Mouse (Mus musculus) retina, postnatal 7 days (tissue): Measurements from ENCODE around the gene Galnt18.

ENCODE experiments used
- DNase-seq: peaks from one replicate; pipeline ENCODE4 v3.0.0-alpha.2; 2012; ENCODE audit warnings: low read depth, low spot score

Galnt18 gene

DNA sequence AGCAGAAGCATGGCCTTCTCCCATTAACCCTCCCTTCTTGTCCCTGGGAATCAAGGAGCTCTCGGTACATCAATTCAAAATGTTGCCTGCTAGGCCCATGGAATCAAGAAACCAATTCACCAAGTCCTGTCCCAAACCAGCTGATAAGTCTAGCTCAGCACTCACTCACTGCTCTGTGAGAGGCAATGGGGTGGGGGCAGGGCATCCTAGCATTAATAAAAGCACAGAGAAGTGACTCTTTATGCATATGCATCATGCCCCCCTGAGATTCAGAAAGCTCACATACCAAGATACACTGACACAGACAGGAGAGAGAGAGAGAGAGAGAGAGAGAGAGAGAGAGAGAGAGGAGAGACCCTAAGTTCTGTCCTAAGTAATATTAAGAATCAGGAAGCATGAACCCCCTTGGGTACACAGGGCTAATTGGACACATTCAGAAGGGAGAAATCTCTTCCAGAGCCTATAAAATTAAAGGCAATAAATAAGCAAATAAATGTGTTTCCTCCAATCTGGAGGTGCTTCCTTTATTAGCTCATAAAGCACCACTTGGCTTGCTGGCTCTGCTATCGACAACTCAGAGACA lies 141.8 kb downstream of the Galnt18 start:
- no peak for DNase-seq

DNA sequence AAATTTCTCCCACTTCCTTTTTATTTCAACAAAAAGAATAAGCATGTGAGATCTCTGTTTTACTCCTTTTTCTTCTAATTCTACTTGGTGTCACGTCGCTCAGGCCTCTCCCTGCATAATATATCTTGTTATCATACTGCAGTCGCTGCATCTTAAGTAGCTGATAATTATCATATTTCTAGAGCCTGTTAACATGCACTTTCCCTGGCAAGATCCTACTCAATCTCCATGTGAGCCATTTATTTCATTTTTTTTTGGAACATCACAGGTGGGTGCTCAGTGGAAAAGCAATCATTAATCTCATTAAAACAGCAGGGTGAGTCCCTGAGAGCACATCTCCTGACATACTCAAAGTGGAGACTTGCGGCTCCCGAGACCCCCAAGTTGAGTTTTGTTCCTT lies 143.3 kb downstream of the Galnt18 start:
- no peak for DNase-seq

- no peak for DNase-seq
Measured at GRCm38 (mm10) chr7:111631265-111631664, 148.5 kb downstream of the Galnt18 start.

DNA sequence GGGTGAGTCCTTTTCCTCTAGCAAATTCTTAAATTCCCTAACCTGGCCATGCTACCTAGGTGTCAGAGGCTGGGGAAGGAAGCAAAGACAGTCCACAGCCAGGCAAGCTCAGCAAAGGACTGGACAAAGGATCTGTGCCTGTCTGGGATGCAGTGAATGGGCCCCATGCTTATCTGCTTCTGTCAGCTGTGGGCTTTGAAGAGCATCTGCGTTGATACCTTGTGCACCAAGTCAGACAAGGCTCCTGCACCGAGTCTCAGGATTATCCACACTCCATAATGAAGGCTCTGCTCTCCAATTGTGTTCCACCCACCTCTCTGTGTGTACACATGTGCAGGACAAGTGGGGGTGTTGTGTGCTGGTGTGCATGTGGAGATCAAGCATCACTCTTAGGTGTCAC lies 153.5 kb downstream of the Galnt18 start:
- DNase-seq, result no peak

DNA sequence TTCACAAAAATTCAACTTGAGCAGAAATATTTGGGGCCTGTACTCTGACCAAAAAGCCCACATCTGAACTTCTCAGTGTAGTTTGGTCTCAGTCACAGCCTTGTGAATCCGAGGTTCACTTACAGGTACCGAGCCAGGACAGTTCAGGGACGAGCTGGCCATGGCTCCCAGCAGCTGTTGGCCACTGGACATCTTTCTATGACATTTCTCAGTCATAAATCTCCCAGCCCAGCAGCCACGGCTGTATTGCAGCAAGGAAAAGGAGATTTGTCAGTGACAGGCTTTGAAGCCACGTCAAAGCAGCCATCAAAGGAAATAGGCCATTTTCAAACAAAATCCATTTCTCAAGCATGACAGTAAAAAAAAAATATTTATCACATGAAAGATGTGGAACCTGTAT lies 154.0 kb downstream of the Galnt18 start:
- no peak for DNase-seq

GRCm38 (mm10) chr7:111616231-111616937 lies 163.4 kb downstream of the Galnt18 start:
- DNase-seq, result no peak

DNA sequence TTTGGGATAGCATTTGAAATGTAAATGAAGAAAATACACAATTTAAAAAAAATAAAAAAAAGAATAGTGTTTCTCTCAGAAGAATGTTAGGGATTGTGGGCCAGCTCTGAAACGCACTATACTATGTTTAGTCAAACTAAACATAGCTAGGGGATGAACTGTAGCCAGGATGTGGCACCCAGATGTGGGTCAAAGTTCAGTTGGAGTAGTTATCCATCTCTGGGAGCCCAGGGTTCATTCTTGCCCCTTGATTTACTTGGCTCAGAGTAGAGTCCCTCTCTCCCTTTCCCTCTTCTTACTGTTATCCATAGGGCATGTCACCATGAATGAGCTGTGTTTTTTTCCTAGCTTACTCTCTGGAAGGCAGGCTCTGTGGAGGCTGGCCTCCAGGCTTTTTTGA lies 165.3 kb downstream of the Galnt18 start:
- no peak for DNase-seq

- no peak for DNase-seq
Measured at GRCm38 (mm10) chr7:111607476-111607875, 172.3 kb downstream of the Galnt18 start.

DNA sequence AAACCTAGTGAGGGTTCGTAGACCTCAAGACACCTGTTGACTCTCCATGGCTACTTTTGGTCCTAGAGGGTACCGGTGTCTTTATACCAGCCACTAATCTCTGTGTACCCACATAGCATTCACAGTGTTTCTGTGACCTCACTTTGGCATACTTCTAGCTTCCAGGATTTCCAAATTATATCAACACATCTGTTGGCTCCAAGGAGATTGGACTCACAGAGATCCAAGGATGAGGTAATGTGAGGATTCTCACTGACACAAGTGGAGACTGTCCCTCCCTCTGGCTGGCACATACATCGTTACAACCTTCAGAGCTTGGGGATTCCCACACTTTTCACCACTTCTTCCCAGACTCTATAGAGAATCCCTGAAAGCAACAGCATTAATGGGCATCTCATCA lies 173.7 kb downstream of the Galnt18 start:
- no peak for DNase-seq

DNA sequence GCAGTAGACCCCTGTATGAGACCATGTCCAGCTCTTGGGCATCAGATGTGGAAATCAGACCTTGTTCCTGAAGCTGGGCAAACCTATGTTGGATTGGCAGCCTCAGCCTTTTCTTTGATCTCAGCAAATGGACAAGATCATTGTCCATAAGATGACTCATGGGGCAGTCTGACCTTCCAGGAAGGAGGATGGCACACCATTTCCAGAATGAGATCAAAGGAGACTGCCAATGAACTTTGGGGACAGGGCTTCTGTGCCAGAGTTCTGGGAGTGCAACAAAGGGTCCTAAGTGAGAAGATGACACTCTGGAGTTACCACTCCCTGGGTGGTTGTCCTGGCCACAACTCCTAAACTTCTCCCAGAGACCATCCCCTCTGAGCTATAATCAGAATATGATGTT lies 174.1 kb downstream of the Galnt18 start:
- no peak for DNase-seq

DNA sequence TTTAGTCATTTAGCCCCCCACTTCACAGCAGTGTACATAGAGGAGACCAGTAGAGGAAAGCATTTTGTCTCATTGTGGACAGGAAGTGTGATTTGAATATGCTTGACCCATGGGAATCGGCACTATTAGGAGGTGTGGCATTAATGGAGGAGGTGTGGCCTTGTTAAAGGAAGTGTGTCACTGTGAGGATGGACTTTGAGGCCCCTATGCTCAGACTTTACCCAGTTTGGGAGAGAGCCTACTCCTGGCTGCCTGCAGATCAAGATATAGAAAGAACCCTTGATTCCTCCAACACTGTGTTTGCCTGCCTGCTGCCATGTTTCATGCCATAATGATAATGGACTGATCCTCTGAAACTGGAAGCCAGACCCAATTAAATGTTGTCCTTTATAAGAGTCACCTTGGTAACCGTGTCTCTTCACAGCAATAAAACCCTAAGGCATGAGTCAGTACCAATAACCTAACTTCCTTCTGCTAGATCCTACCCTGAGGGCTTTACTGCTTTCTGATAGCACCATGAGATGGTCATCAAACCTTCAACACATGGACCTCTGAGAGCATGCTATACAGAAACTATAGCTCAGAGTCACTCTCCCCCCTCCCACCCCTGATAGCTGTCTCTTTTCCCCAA lies 175.1 kb downstream of the Galnt18 start:
- DNase-seq, result no peak

GRCm38 (mm10) chr7:111603186-111603585 lies 176.6 kb downstream of the Galnt18 start:
- no peak for DNase-seq

DNA sequence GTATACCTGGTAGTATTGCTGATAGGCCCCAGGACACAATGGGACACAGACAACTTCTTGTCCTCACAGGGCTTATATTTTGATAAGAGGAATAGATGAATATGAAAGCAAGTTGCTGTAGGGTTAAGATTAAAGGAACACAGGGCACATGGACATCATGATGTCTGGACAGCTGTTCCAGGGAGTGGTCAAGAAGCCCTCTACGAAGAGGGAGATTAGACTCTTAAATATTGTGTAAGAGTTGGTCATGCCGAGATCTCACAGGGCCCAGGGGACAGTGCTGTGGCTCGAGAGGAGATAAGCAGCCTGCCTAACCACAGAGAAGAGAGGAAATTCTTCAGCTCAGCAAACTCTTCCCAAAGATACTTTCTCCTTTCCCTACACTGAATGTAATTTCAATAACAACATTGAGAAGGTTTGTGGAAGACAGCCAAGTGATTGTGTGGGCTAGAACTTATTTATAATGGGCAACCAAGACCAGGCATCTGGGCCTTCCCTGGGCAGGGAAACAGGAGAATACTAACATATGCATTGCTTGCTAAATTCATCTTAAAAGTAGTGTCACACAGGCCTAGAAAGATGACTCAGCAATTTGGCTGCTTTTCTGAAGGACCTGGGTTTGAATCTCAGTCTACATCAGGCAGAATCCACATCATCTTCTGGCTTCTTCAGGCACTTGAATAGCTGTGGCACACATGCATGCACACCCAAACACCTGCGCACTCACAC lies 178.3 kb downstream of the Galnt18 start:
- DNase-seq, result no peak

DNA sequence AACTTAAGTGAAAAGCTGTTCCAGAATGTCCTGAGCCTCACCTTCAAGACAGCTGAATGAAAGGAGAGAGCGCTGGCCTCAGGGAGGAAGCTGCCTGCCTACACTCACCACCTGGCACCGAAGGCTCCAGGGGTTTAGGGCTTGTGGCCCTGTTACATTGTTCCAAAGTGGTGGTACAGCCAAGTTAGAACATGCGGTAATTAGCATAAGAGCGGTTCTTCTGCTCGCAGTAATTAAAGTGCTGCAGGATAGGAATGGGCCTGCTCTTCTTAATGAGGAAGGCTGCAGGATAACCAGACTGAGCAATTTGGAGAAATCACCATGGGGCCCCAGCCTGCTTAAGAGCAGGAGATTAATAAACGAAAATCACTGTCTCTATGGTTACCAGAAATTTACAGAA lies 179.0 kb downstream of the Galnt18 start:
- DNase-seq, result no peak

DNA sequence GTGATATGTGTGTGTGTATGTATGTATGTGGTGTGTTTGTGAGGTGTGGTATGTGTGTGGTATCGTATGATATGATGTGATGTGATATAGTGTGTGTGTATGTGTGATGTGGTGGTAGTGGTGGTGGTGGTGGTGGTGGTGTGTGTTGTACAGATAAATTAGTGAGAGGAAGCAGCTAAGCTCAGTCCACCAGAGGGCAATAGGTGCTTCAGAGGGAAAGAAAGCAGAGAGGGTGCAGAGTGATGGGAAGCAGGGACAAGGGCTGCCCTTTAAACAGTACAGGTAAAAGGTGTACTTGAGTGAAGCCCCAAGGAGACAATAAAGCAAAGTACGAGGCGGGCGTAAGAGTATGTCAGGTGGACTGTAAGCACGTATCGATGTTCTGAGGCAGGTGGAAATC lies 186.1 kb downstream of the Galnt18 start:
- no peak for DNase-seq

- no peak for DNase-seq
Measured at GRCm38 (mm10) chr7:111589506-111590125, 190.2 kb downstream of the Galnt18 start.

- no peak for DNase-seq
Measured at GRCm38 (mm10) chr7:111588291-111588781, 191.4 kb downstream of the Galnt18 start.

GRCm38 (mm10) chr7:111580547-111580946 lies 199.2 kb downstream of the Galnt18 start:
- DNase-seq, result no peak

GRCm38 (mm10) chr7:111575096-111575495 lies 204.7 kb downstream of the Galnt18 start:
- no peak for DNase-seq

DNA sequence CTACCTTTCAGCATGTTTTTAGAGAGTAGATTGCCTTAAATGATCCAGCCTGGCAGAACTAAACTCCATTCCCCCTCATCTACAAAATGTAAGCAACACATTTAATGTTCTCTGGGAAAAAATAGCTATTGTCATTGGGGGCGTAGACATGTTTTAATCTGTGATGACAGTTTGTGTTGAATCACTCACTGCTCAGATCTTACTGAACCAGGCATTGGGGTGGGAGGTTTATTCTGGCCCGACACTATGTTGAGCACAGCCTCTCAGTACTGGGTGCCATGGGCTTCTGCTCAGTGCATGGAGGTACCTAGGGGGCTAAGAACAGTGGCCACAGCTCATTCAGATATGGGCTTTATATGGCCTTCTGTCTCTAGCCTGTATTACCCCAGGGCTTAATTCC lies 207.4 kb downstream of the Galnt18 start:
- no peak for DNase-seq

DNA sequence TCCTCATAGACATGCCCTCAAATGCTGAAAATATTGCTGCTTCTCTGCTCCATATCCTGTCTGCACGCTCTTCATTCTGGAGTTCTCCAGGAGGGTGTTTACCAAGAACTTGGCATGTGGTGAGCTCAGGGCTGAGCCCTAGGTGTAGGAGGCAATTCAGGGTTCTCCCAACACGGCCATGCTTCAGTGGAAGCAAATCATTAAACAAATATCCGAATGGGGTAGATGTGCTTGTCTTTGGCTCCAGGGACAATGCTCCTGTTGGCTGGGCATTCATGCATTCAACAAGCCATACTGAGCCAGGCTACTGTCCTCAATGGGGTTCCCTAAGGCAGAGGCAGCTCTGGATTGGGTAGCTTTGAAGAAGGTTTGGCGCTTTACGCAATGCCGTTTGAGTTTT lies 212.9 kb downstream of the Galnt18 start:
- no peak for DNase-seq
